Mouse (Mus musculus): ENCODE results near the gene Timm17b.

GRCm38 (mm10) chrX:7950091-7950490 is 50.9 kb downstream of the Timm17b start:
- no peak for TF ChIP-seq CTCF (IDR thresholded peaks at IDR 0.05; ENCODE audit: low read depth, low read length)
- TF ChIP-seq POLR2A (IDR thresholded peaks at IDR 0.05; ENCODE audit: extremely low read depth, insufficient read depth, low read length) = no peak
